Mouse (Mus musculus): ENCODE measurements around the gene Lrba. TPM values are rescaled to one million over a fixed set of nuclear protein-coding genes. Genes with fewer than 3 reads are reported as not detected.

The Lrba gene
- polyA plus RNA-seq, 1 experiment from 2014 or later: 7.0 TPM

- ATAC-seq: no peak
- Histone ChIP-seq H3K36me3 (no peaks in the 10 kb centered on the region), H3K27ac (no peak overlapping the region), H3K4me2 (replicated peaks) (no peak overlapping the region), H3K4me1 (replicated peaks) (no peaks in the 10 kb centered on the region), H3K9me3 (no peaks in the 10 kb centered on the region), H3K4me3 (replicated peaks) (no peak overlapping the region), H3K9ac (replicated peaks) (no peak overlapping the region), H3K27me3 (no peaks in the 10 kb centered on the region)
- WGBS: 48% methylated on average over 3 of the region's 3 CpGs
Observed at GRCm38 (mm10) chr3:86651006-86651405, 426.5 kb downstream of the Lrba start.

GRCm38 (mm10) chr3:86659326-86659725 lies 434.8 kb downstream of the Lrba start:
- no peak overlapping the region for H3K9ac ChIP-seq (replicated peaks)
- no peak overlapping the region for H3K4me2 ChIP-seq (replicated peaks)
- no peak overlapping the region for H3K4me3 ChIP-seq (replicated peaks)
- no peak for ATAC-seq
- H3K4me1 ChIP-seq (replicated peaks): no peaks in the 10 kb centered on the region
- H3K9me3 ChIP-seq: no peaks in the 10 kb centered on the region
- no peaks in the 10 kb centered on the region for H3K27me3 ChIP-seq
- 66% methylated on average over 5 of the region's 5 CpGs for WGBS
- no peaks in the 10 kb centered on the region for H3K36me3 ChIP-seq
- no peak overlapping the region for H3K27ac ChIP-seq

- Histone ChIP-seq H3K4me3 (replicated peaks) (no peak overlapping the region), H3K27ac (no peak overlapping the region), H3K4me1 (replicated peaks) (no peaks in the 10 kb centered on the region), H3K4me2 (replicated peaks) (no peak overlapping the region), H3K9ac (replicated peaks) (no peak overlapping the region), H3K9me3 (no peaks in the 10 kb centered on the region), H3K27me3 (no peaks in the 10 kb centered on the region), H3K36me3 (no peaks in the 10 kb centered on the region)
- WGBS: 68% methylated on average over 3 of the region's 3 CpGs
- ATAC-seq: no peak
Observed at GRCm38 (mm10) chr3:86664399-86664798, 439.9 kb downstream of the Lrba start.

- no peaks in the 10 kb centered on the region for H3K36me3 ChIP-seq
- ATAC-seq: no peak
- H3K4me3 ChIP-seq (replicated peaks): no peak overlapping the region
- peak overlapping the region; percentile 39; the same call in 1 of the 2 replicates for H3K27ac ChIP-seq
- no peaks in the 10 kb centered on the region for H3K9me3 ChIP-seq
- WGBS: 61% methylated on average over 8 of the region's 8 CpGs
- H3K4me2 ChIP-seq (replicated peaks): no peak overlapping the region
- no peaks in the 10 kb centered on the region for H3K27me3 ChIP-seq
- H3K9ac ChIP-seq (replicated peaks): no peak overlapping the region
- no peaks in the 10 kb centered on the region for H3K4me1 ChIP-seq (replicated peaks)
Observed at GRCm38 (mm10) chr3:86668146-86668545, 443.7 kb downstream of the Lrba start.

GRCm38 (mm10) chr3:86677573-86678155 lies 453.2 kb downstream of the Lrba start:
- H3K4me2 ChIP-seq (replicated peaks): no peak overlapping the region
- H3K27ac ChIP-seq: no peak overlapping the region
- H3K36me3 ChIP-seq: no peaks in the 10 kb centered on the region
- no peak overlapping the region for H3K9ac ChIP-seq (replicated peaks)
- no peaks in the 10 kb centered on the region for H3K27me3 ChIP-seq
- H3K4me1 ChIP-seq (replicated peaks): no peaks in the 10 kb centered on the region
- no peak overlapping the region for H3K4me3 ChIP-seq (replicated peaks)
- ATAC-seq: no peak
- no peaks in the 10 kb centered on the region for H3K9me3 ChIP-seq
- 70% methylated on average over 2 of the region's 2 CpGs for WGBS

- peak; percentile 91 for ATAC-seq
- H3K4me2 ChIP-seq (replicated peaks): peak overlapping the region; percentile 24
Observed at GRCm38 (mm10) chr3:86687571-86688209, 463.2 kb downstream of the Lrba start.

GRCm38 (mm10) chr3:86688438-86688837 lies 464.0 kb downstream of the Lrba start:
- Histone ChIP-seq H3K4me3 (replicated peaks) (no peak overlapping the region), H3K9me3 (no peaks in the 10 kb centered on the region), H3K27ac (no peak overlapping the region), H3K36me3 (no peaks in the 10 kb centered on the region), H3K27me3 (peaks cover 13% of the 10 kb centered on the region; the same call in 1 of the 2 replicates), H3K4me2 (replicated peaks) (no peak overlapping the region), H3K9ac (replicated peaks) (no peak overlapping the region), H3K4me1 (replicated peaks) (peaks cover 15% of the 10 kb centered on the region)
- ATAC-seq: no peak
- 29% methylated on average over 1 of the region's 1 CpGs for WGBS

More at GRCm38 (mm10) chr3:86687571-86688209, 463.2 kb downstream of the Lrba start:
- Histone ChIP-seq H3K9me3 (no peaks in the 10 kb centered on the region), H3K4me3 (replicated peaks) (no peak overlapping the region), H3K27me3 (peaks cover 9% of the 10 kb centered on the region; the same call in 1 of the 2 replicates), H3K4me1 (replicated peaks) (peaks cover 15% of the 10 kb centered on the region), H3K27ac (peak overlapping the region; percentile 71), H3K36me3 (no peaks in the 10 kb centered on the region), H3K9ac (replicated peaks) (no peak overlapping the region)
- 17% methylated on average over 7 of the region's 7 CpGs for WGBS

- Histone ChIP-seq H3K4me2 (replicated peaks) (peak overlapping the region; percentile 26), H3K27me3 (peaks cover 13% of the 10 kb centered on the region; the same call in 1 of the 2 replicates), H3K4me1 (replicated peaks) (peaks cover 15% of the 10 kb centered on the region), H3K36me3 (no peaks in the 10 kb centered on the region), H3K27ac (no peak overlapping the region; the same call in 1 of the 2 replicates), H3K9me3 (no peaks in the 10 kb centered on the region), H3K9ac (replicated peaks) (no peak overlapping the region), H3K4me3 (replicated peaks) (no peak overlapping the region)
- WGBS: 7% methylated on average over 7 of the region's 7 CpGs
- no peak for ATAC-seq
Observed at GRCm38 (mm10) chr3:86689305-86689704, 464.8 kb downstream of the Lrba start.

- Histone ChIP-seq H3K27me3 (peaks cover 16% of the 10 kb centered on the region), H3K4me1 (replicated peaks) (peaks cover 11% of the 10 kb centered on the region), H3K36me3 (no peaks in the 10 kb centered on the region), H3K4me2 (replicated peaks) (no peak overlapping the region), H3K9me3 (no peaks in the 10 kb centered on the region), H3K4me3 (replicated peaks) (no peak overlapping the region), H3K9ac (replicated peaks) (no peak overlapping the region), H3K27ac (no peak overlapping the region)
- no peak for ATAC-seq
Observed at GRCm38 (mm10) chr3:86692779-86693178, 468.3 kb downstream of the Lrba start.

- Histone ChIP-seq H3K9me3 (no peaks in the 10 kb centered on the region), H3K4me1 (replicated peaks) (peaks cover 7% of the 10 kb centered on the region), H3K27me3 (peaks cover 19% of the 10 kb centered on the region), H3K9ac (replicated peaks) (no peak overlapping the region), H3K36me3 (no peaks in the 10 kb centered on the region), H3K27ac (no peak overlapping the region), H3K4me2 (replicated peaks) (no peak overlapping the region), H3K4me3 (replicated peaks) (no peak overlapping the region)
- no peak for ATAC-seq
- WGBS: 76% methylated on average over 7 of the region's 7 CpGs
Observed at GRCm38 (mm10) chr3:86693553-86693952, 469.1 kb downstream of the Lrba start.

GRCm38 (mm10) chr3:86698947-86699346 lies 474.5 kb downstream of the Lrba start:
- H3K4me1 ChIP-seq (replicated peaks): peaks cover 20% of the 10 kb centered on the region
- H3K27ac ChIP-seq: no peak overlapping the region
- H3K27me3 ChIP-seq: peaks cover 16% of the 10 kb centered on the region
- no peaks in the 10 kb centered on the region for H3K36me3 ChIP-seq
- no peak for ATAC-seq
- H3K4me3 ChIP-seq (replicated peaks): no peak overlapping the region
- WGBS: 86% methylated on average over 2 of the region's 2 CpGs
- H3K9ac ChIP-seq (replicated peaks): no peak overlapping the region
- H3K9me3 ChIP-seq: no peaks in the 10 kb centered on the region
- H3K4me2 ChIP-seq (replicated peaks): no peak overlapping the region

- Histone ChIP-seq H3K4me3 (replicated peaks) (no peak overlapping the region), H3K9me3 (no peaks in the 10 kb centered on the region), H3K27ac (peak overlapping the region; percentile 72), H3K4me1 (replicated peaks) (peaks cover 26% of the 10 kb centered on the region), H3K36me3 (no peaks in the 10 kb centered on the region), H3K9ac (replicated peaks) (no peak overlapping the region), H3K4me2 (replicated peaks) (no peak overlapping the region; the same call in 1 of the 2 replicates), H3K27me3 (peaks cover 21% of the 10 kb centered on the region)
- WGBS: 14% methylated on average over 1 of the region's 1 CpGs
- ATAC-seq: peak; percentile 95
Observed at GRCm38 (mm10) chr3:86701163-86701563, 476.7 kb downstream of the Lrba start.
